Mouse (Mus musculus): ENCODE measurements around the gene S100a4. TPM values are rescaled to one million over a fixed set of nuclear protein-coding genes. Genes with fewer than 3 reads are reported as not detected.

Gene S100a4
- total and polyA plus RNA-seq, 3 experiments = 1.1 TPM; not detected in 2

DNA sequence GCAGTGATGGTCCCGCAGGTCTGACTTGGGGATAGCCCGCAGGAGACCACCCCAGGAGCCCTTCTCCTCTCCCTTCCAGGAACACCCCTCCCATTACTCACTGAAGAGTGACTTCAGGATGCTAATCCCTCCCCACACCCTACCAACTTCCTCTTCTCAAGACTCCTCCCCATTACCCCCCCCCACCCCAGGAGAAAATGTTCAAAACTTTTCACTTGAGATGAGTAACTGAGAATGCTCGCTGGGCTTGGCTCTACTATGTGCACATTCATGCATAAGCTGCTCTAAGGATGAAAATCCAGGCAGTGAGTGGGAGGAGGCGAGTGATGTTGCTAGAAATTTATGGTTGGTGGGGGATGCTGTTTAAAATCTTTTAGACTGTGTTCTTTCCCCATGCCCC lies 8.5 kb downstream of the S100a4 start:
- dilution Hi-C loops (cut with MboI; ENCODE audit: extremely low pct_ligation_motif_present, extremely low pct_unique_long_range_greater_than_20kb, low sequenced_read_pairs) (no loop called here), in situ Hi-C loops (cut with MboI; ENCODE audit: low pct_ligation_motif_present, low pct_unique_long_range_greater_than_20kb, low sequenced_read_pairs) (loop anchor here (5.0 kb wide), 1 partner anchor 105 kb away; the partner anchor contains the start of gene Chtop)
- Histone ChIP-seq H3K9ac (ENCODE audit: insufficient read depth, low read depth) (no peak overlapping the region), H3K4me3 (replicated peaks in 1 of 3; ENCODE audit: low read depth in 2 of 3, low read length in 2 of 3, poor library complexity in 1 of 3) (no peak overlapping the region), H3K9me3 (replicated peaks; ENCODE audit: low read length) (no peaks in the 10 kb centered on the region), H3K36me3 (replicated peaks in 1 of 2; ENCODE audit: control insufficient read depth in 1 of 2, insufficient read depth in 1 of 2, low read length in 1 of 2) (no peaks in the 10 kb centered on the region), H3K27ac (ENCODE audit: insufficient read depth, low read depth) (no peak overlapping the region), H3K27me3 (replicated peaks) (peaks cover 5% of the 10 kb centered on the region), H3K79me2 (replicated peaks; ENCODE audit: control insufficient read depth, extremely low read depth, insufficient read depth, poor library complexity, severe bottlenecking) (no peaks in the 10 kb centered on the region), H3K4me2 (ENCODE audit: insufficient read depth, low read depth, poor library complexity, severe bottlenecking) (no peak overlapping the region), H3K4me1 (ENCODE audit: control insufficient read depth in 1 of 2, insufficient read depth in 2 of 2) (peaks cover 0 to 42% of the 10 kb centered on the region in 2 experiments; a peak in 2 of 4 replicates)
- TF ChIP-seq IRF4 (IDR thresholded peaks at IDR 0.05; ENCODE audit: low read depth, low read length) = no peak
- no peak for TF ChIP-seq JUND (conservative IDR thresholded peaks at IDR 0.05; ENCODE audit: low read depth, low read length)
- TF ChIP-seq USF1 (IDR thresholded peaks at IDR 0.05; ENCODE audit: low read depth, low read length) = no peak
- no peak for TF ChIP-seq NRF1 (IDR thresholded peaks at IDR 0.05; ENCODE audit: low read depth, low read length)
- TF ChIP-seq POLR2A (IDR thresholded peaks at IDR 0.05; ENCODE audit: low read depth, low read length) = no peak
- TF ChIP-seq NELFE (IDR thresholded peaks at IDR 0.05; ENCODE audit: low read depth, low read length) = no peak
- TF ChIP-seq POLR2AphosphoS2 (IDR thresholded peaks at IDR 0.05; ENCODE audit: low read depth, low read length) = no peak
- no peak for TF ChIP-seq MXI1 (IDR thresholded peaks at IDR 0.05; ENCODE audit: low read depth, low read length)
- no peak for TF ChIP-seq JUN (IDR thresholded peaks at IDR 0.05; ENCODE audit: insufficient read depth, low read depth, low read length)
- TF ChIP-seq MAZ (IDR thresholded peaks at IDR 0.05; ENCODE audit: low read depth, low read length) = no peak
- no peak for TF ChIP-seq TCF12 (IDR thresholded peaks at IDR 0.05; ENCODE audit: low read depth, low read length)
- no peak for TF ChIP-seq BHLHE40 (IDR thresholded peaks at IDR 0.05; ENCODE audit: low read depth, low read length)
- no peak for TF ChIP-seq RCOR1 (conservative IDR thresholded peaks at IDR 0.05; ENCODE audit: low read depth, low read length)
- no peak for TF ChIP-seq ELF1 (IDR thresholded peaks at IDR 0.05; ENCODE audit: low read depth, low read length)
- TF ChIP-seq MYC (IDR thresholded peaks at IDR 0.05; ENCODE audit: low read depth, low read length) = no peak
- TF ChIP-seq PAX5 (IDR thresholded peaks at IDR 0.05; ENCODE audit: low read length) = no peak
- TF ChIP-seq ZNF384 (IDR thresholded peaks at IDR 0.05; ENCODE audit: low read depth, low read length) = no peak
- no peak for TF ChIP-seq EP300 (IDR thresholded peaks at IDR 0.05; ENCODE audit: low read length)
- TF ChIP-seq MAFK (IDR thresholded peaks at IDR 0.05; ENCODE audit: insufficient replicate concordance, low read length) = no peak
- peak; percentile 42 for DNase-seq (ENCODE audit: extremely low read depth)

DNA sequence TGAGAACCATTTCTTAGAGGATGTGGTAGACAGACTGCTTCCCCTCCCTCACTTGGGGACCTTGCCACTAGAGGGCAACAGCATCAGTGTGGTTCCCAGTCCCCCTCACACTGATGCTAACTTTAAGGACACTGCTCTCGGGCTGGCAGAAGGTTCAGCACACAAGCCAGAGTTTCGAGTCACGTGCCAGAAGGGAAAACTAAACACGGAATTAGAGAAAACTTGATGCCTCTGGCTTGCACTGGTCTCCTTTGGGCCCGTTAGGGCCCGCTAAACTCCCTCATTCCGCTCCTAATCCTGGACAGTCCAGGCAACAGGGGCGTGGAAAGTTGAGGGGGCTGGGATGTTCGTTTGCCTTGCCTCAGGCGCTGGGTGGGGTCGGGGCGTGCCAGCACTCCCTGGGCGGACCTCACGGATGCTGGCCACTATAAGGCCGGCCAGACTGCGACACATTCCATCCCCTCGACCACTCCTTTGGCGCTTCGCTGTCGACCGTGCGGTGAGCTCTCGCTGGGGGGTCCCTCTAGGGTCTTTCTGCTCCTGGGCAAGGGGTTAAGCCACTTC lies 9.2 kb downstream of the S100a4 start, which contains the start of gene S100a6:
Gene S100a6, plus strand, starts transcription at position 155 of the 564 bp plus-strand sequence.
- Histone ChIP-seq H3K9me3 (replicated peaks; ENCODE audit: low read length) (no peaks in the 10 kb centered on the region), H3K27ac (ENCODE audit: insufficient read depth, low read depth) (no peak within 1 kb of the TSS), H3K4me1 (ENCODE audit: control insufficient read depth in 1 of 2, insufficient read depth in 2 of 2) (peaks cover 0 to 39% of the 10 kb centered on the region in 2 experiments; a peak in 2 of 4 replicates), H3K9ac (ENCODE audit: insufficient read depth, low read depth) (no peak within 1 kb of the TSS), H3K4me2 (ENCODE audit: insufficient read depth, low read depth, poor library complexity, severe bottlenecking) (no peak within 1 kb of the TSS), H3K4me3 (replicated peaks in 1 of 3; ENCODE audit: low read depth in 2 of 3, low read length in 2 of 3, poor library complexity in 1 of 3) (no peak within 1 kb of the TSS), H3K79me2 (replicated peaks; ENCODE audit: control insufficient read depth, extremely low read depth, insufficient read depth, poor library complexity, severe bottlenecking) (no peaks in the 10 kb centered on the region), H3K36me3 (replicated peaks in 1 of 2; ENCODE audit: control insufficient read depth in 1 of 2, insufficient read depth in 1 of 2, low read length in 1 of 2) (no peaks in the 10 kb centered on the region), H3K27me3 (replicated peaks) (peaks cover 5% of the 10 kb centered on the region)
- TF ChIP-seq USF1 (IDR thresholded peaks at IDR 0.05; ENCODE audit: low read depth, low read length) = no peak
- TF ChIP-seq ETS1 (conservative IDR thresholded peaks at IDR 0.05; ENCODE audit: low read depth, low read length) = no peak
- no peak for TF ChIP-seq KAT2A (IDR thresholded peaks at IDR 0.05; ENCODE audit: insufficient replicate concordance, low read length)
- TF ChIP-seq TBP (conservative IDR thresholded peaks at IDR 0.05; ENCODE audit: low read depth, low read length) = no peak
- peak; percentile 55 for TF ChIP-seq SMC3 (IDR thresholded peaks at IDR 0.05; ENCODE audit: low read depth, low read length)
- peak; percentile 53; the same call in 1 of the 2 replicates for TF ChIP-seq BHLHE40 (IDR thresholded peaks at IDR 0.05; ENCODE audit: low read depth, low read length)
- TF ChIP-seq IRF4 (IDR thresholded peaks at IDR 0.05; ENCODE audit: low read depth, low read length) = 0 out of 2 replicates have a peak, but pooled peaks have one; percentile 15
- peak; percentile 8 for TF ChIP-seq RAD21 (IDR thresholded peaks at IDR 0.05; ENCODE audit: low read depth, low read length)
- TF ChIP-seq CTCF (conservative IDR thresholded peaks at IDR 0.05 in 1 of 2, IDR thresholded peaks at IDR 0.05 in 1 of 2; ENCODE audit: low read depth in 2 of 2, low read length in 2 of 2) = peak; percentile 78 to 79
- in situ Hi-C loops (cut with MboI; ENCODE audit: low pct_ligation_motif_present, low pct_unique_long_range_greater_than_20kb, low sequenced_read_pairs) (loop anchor here (5.0 kb wide), 1 partner anchor 106 kb away; the partner anchor contains the start of gene Chtop), dilution Hi-C loops (cut with MboI; ENCODE audit: extremely low pct_ligation_motif_present, extremely low pct_unique_long_range_greater_than_20kb, low sequenced_read_pairs) (no loop called here)
- DNase-seq (ENCODE audit: extremely low read depth) = peak; percentile 72

Measured in CH12.LX (cell line).